Comparison of ENCODE assay signal across 8 mouse cellular contexts in the genomic region with DNA sequence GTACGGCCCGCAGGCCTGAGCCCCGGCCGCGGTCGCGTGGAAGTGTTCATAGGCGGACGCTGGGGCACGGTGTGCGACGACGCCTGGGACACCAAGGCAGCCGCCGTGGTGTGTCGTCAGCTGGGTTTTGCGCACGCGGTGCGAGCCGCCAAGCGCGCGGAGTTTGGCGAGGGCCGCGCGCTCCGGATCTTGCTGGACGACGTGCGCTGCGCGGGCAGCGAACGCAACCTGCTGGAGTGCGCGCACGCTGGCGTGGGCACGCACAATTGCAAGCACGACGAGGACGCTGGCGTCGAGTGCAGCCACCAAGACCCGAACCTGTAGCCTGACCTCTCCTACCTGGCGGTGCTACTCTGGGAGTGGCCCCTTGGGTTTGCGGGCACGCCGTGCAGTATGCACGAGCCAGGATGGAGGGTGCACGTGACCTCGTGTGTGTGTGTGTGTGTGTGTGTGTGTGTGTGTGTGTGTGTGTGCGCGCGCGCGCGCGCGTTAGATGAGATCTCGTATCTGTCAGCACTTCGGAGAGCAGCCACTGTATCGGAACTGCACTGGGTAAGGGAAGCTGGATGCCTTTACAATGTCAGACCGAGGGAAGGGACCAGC. TPM values are rescaled to one million over a fixed set of nuclear protein-coding genes. Genes with fewer than 3 reads are reported as not detected.
DNase-seq lines count a peak whose midpoint lies in the region; ATAC-seq and TF ChIP-seq lines count a peak whose summit lies in the region.

No protein-coding gene starts in this region.

- H3K36me3 ChIP-seq in lung, postnatal 0 days (ENCODE audit: insufficient read depth, low read length), result no peaks in the 10 kb centered on the region
- H3K36me3 ChIP-seq in embryonic facial prominence, embryonic 10.5 days (replicated peaks), result no peaks in the 10 kb centered on the region
- no peaks in the 10 kb centered on the region for H3K36me3 ChIP-seq in neural tube, embryonic 12.5 days

- peak; percentile 43 for DNase-seq in lung, postnatal 0 days (ENCODE audit: low spot score)
- no peak for DNase-seq in lung, adult 2 months
- peak; percentile 68 for DNase-seq in embryonic facial prominence, embryonic 10.5 days (ENCODE audit: low spot score)
- DNase-seq in heart, postnatal 4 days, result peak; percentile 51
- DNase-seq in left cerebral cortex, postnatal 14 days (ENCODE audit: low spot score in 2 of 2), result peak; percentile 86 to 93
- DNase-seq in spleen, adult 18-20 months, result no peak
- DNase-seq in natural killer cell, adult 2 months (ENCODE audit: low spot score in 2 of 2), result no peak

- peak overlapping the region; percentile 50 for H3K4me2 ChIP-seq in lung, postnatal 0 days (replicated peaks; ENCODE audit: low read depth, low read length)
- H3K4me2 ChIP-seq in neural tube, embryonic 12.5 days (replicated peaks), result peak overlapping the region; percentile 69

- TF ChIP-seq EP300 in lung, postnatal 0 days (IDR thresholded peaks at IDR 0.05), result no peak

- peaks cover under 1% of the 10 kb centered on the region; the same call in 1 of the 2 replicates for H3K4me1 ChIP-seq in lung, postnatal 0 days (ENCODE audit: insufficient read depth, low read depth, low read length)
- H3K4me1 ChIP-seq in lung, adult 2 months (ENCODE audit: control insufficient read depth, insufficient read depth, low read length), result peaks cover 6% of the 10 kb centered on the region; the same call in 1 of the 2 replicates
- H3K4me1 ChIP-seq in embryonic facial prominence, embryonic 10.5 days, result peaks cover 23% of the 10 kb centered on the region
- peaks cover 16% of the 10 kb centered on the region for H3K4me1 ChIP-seq in neural tube, embryonic 12.5 days

- 2% methylated on average over 63 of the region's 66 CpGs for WGBS in lung, postnatal 0 days
- 1% methylated on average over 58 of the region's 66 CpGs for WGBS in lung, adult 2 months
- 1% methylated on average over 66 of the region's 66 CpGs for whole genome bisulfite sequencing in embryonic facial prominence, embryonic 10.5 days
- WGBS in neural tube, embryonic 12.5 days, result 3% methylated on average over 66 of the region's 66 CpGs

- TF ChIP-seq POLR2A in lung, adult 2 months (IDR thresholded peaks at IDR 0.05; ENCODE audit: borderline replicate concordance, extremely low read depth, low read depth, low read length), result no peak

- H3K9ac ChIP-seq in lung, postnatal 0 days (replicated peaks; ENCODE audit: low read depth), result no peak overlapping the region
- H3K9ac ChIP-seq in neural tube, embryonic 12.5 days, result peak overlapping the region; percentile 14; the same call in 1 of the 2 replicates

- H3K4me3 ChIP-seq in lung, postnatal 0 days (ENCODE audit: low read depth, low read length), result peak overlapping the region; percentile 24; the same call in 1 of the 2 replicates
- H3K4me3 ChIP-seq in lung, adult 2 months (replicated peaks; ENCODE audit: extremely low read depth, low read depth, low read length), result no peak overlapping the region
- H3K4me3 ChIP-seq in embryonic facial prominence, embryonic 10.5 days, result peak overlapping the region; percentile 57
- peak overlapping the region; percentile 38 for H3K4me3 ChIP-seq in neural tube, embryonic 12.5 days

- H3K9me3 ChIP-seq in lung, postnatal 0 days (ENCODE audit: low read length), result no peaks in the 10 kb centered on the region
- H3K9me3 ChIP-seq in embryonic facial prominence, embryonic 10.5 days, result no peaks in the 10 kb centered on the region
- H3K9me3 ChIP-seq in neural tube, embryonic 12.5 days, result no peaks in the 10 kb centered on the region

- intact Hi-C loops in left cerebral cortex, postnatal 14 days (cut with DNase I), result no loop called here

- peaks cover 23% of the 10 kb centered on the region for H3K27me3 ChIP-seq in lung, postnatal 0 days (replicated peaks; ENCODE audit: insufficient read depth, low read length)
- H3K27me3 ChIP-seq in embryonic facial prominence, embryonic 10.5 days (replicated peaks; ENCODE audit: low read depth, poor library complexity, severe bottlenecking), result peaks cover 71% of the 10 kb centered on the region
- H3K27me3 ChIP-seq in neural tube, embryonic 12.5 days (replicated peaks), result peaks cover 33% of the 10 kb centered on the region

- ATAC-seq in lung, postnatal 0 days, result peak; percentile 43
- peak; percentile 51; the same call in 1 of the 2 replicates for ATAC-seq in neural tube, embryonic 12.5 days (ENCODE audit: low FRiP score, low read depth)

- no peak overlapping the region for H3K27ac ChIP-seq in lung, postnatal 0 days (ENCODE audit: low read length)
- peak overlapping the region; percentile 64; the same call in 1 of the 2 replicates for H3K27ac ChIP-seq in embryonic facial prominence, embryonic 10.5 days (replicated peaks)
- no peak overlapping the region for H3K27ac ChIP-seq in neural tube, embryonic 12.5 days

- no peak for TF ChIP-seq CTCF in lung, postnatal 0 days (IDR thresholded peaks at IDR 0.05)
- no peak for TF ChIP-seq CTCF in lung, adult 2 months (IDR thresholded peaks at IDR 0.05; ENCODE audit: insufficient read depth, low read length)

RNA-seq across cellular contexts. Expression of gene Cyp46a1, which starts 6.2 kb away (rescaled TPM):
- 1.0 and 1.3 TPM in 2 replicates for polyA plus RNA-seq in lung, postnatal 0 days (2015; fragmentation: Nextera tagmentation; extraction: Ambion mirVana)
- 1.6 and 3.0 TPM in 2 replicates for polyA plus RNA-seq in lung, adult 2 months (2012; rRNA removed)
- polyA plus RNA-seq in embryonic facial prominence, embryonic 10.5 days (2016; fragmentation: Nextera tagmentation; extraction: Ambion mirVana), result 3.9 and 5.8 TPM in 2 replicates
- total RNA-seq in heart, postnatal 4 days (2021), result 1 to 10 TPM; 2.5 to 3.3 TPM
- total RNA-seq in left cerebral cortex, postnatal 14 days (2021), result 100 to 1,000 TPM; 258 to 270 TPM
- 12.7 and 19.0 TPM in 2 replicates for polyA plus RNA-seq in neural tube, embryonic 12.5 days (2016; fragmentation: Nextera tagmentation; extraction: Ambion mirVana)

RNA-seq across cellular contexts. Expression of gene Hhipl1, which starts 21.9 kb away (rescaled TPM):
- polyA plus RNA-seq in lung, postnatal 0 days (2015; fragmentation: Nextera tagmentation; extraction: Ambion mirVana), result 0.35 and 0.57 TPM in 2 replicates
- polyA plus RNA-seq in lung, adult 2 months (2012; rRNA removed), result 1.3 and 1.8 TPM in 2 replicates
- polyA plus RNA-seq in embryonic facial prominence, embryonic 10.5 days (2016; fragmentation: Nextera tagmentation; extraction: Ambion mirVana), result 0.72 and 0.99 TPM in 2 replicates
- 1 to 10 TPM; 2.5 to 2.8 TPM for total RNA-seq in heart, postnatal 4 days (2021)
- total RNA-seq in left cerebral cortex, postnatal 14 days (2021), result 1 to 10 TPM; 6.4 to 8.5 TPM
- polyA plus RNA-seq in neural tube, embryonic 12.5 days (2016; fragmentation: Nextera tagmentation; extraction: Ambion mirVana), result 2.1 and 2.3 TPM in 2 replicates

RNA-seq across cellular contexts. Expression of gene Eml1, which starts 42.8 kb away (rescaled TPM):
- 55.0 and 68.7 TPM in 2 replicates for polyA plus RNA-seq in lung, postnatal 0 days (2015; fragmentation: Nextera tagmentation; extraction: Ambion mirVana)
- 51.5 and 70.6 TPM in 2 replicates for polyA plus RNA-seq in lung, adult 2 months (2012; rRNA removed)
- polyA plus RNA-seq in embryonic facial prominence, embryonic 10.5 days (2016; fragmentation: Nextera tagmentation; extraction: Ambion mirVana), result 70.6 and 74.1 TPM in 2 replicates
- 10 to 100 TPM; 78.1 to 80.5 TPM for total RNA-seq in heart, postnatal 4 days (2021)
- total RNA-seq in left cerebral cortex, postnatal 14 days (2021), result 10 to 100 TPM; 62.1 to 77.0 TPM
- 108 and 122 TPM in 2 replicates for polyA plus RNA-seq in neural tube, embryonic 12.5 days (2016; fragmentation: Nextera tagmentation; extraction: Ambion mirVana)

RNA-seq across cellular contexts. Expression of gene Ccdc85c, which starts 52.8 kb away (rescaled TPM):
- polyA plus RNA-seq in lung, postnatal 0 days (2015; fragmentation: Nextera tagmentation; extraction: Ambion mirVana), result 4.1 and 4.5 TPM in 2 replicates
- 22.2 and 22.5 TPM in 2 replicates for polyA plus RNA-seq in lung, adult 2 months (2012; rRNA removed)
- 11.4 and 12.1 TPM in 2 replicates for polyA plus RNA-seq in embryonic facial prominence, embryonic 10.5 days (2016; fragmentation: Nextera tagmentation; extraction: Ambion mirVana)
- total RNA-seq in heart, postnatal 4 days (2021), result 10 to 100 TPM; 35.2 to 37.2 TPM
- total RNA-seq in left cerebral cortex, postnatal 14 days (2021), result 10 to 100 TPM; 63.8 to 64.7 TPM
- 14.5 and 20.4 TPM in 2 replicates for polyA plus RNA-seq in neural tube, embryonic 12.5 days (2016; fragmentation: Nextera tagmentation; extraction: Ambion mirVana)

Comparison
In these comparisons a context has a peak if more than half of its experiments do, and no peak if none do; other contexts are left out.
1. DNase-seq: peak in lung, postnatal 0 days (single experiment), embryonic facial prominence, embryonic 10.5 days (single experiment), heart, postnatal 4 days (single experiment) and left cerebral cortex, postnatal 14 days (2 of 2); none in lung, adult 2 months (single experiment), spleen, adult 18-20 months (0 of 2) and natural killer cell, adult 2 months (0 of 2).